Mouse (Mus musculus) limb, embryonic 10.5 days (tissue): Measurements from ENCODE around the gene Cdh22. TPM values are rescaled to one million over a fixed set of nuclear protein-coding genes. Genes with fewer than 3 reads are reported as not detected.
A peak's percentile ranks its signal among the peaks of the same experiment; 100 is the strongest.

Experiments
- DNase-seq: peaks from one replicate; pipeline ENCODE4 v3.0.0-alpha.2; 2017; ENCODE audit warnings: low spot score
- H3K27ac ChIP-seq: fragments of 300-500 bp; sonication (generic); 2 replicates; pipeline ENCODE4 v1.5.1; 2016; ENCODE audit warnings: mild to moderate bottlenecking
- H3K27me3 ChIP-seq: fragments of 300-500 bp; sonication (generic); 2 replicates; pipeline ENCODE4 v1.6.1; 2016; ENCODE audit warnings: low read depth, mild to moderate bottlenecking; ENCODE audit not compliant: poor library complexity, severe bottlenecking
- H3K36me3 ChIP-seq: fragments of 300-500 bp; sonication (generic); 2 replicates; pipeline ENCODE4 v1.6.1; 2016; ENCODE audit warnings: mild to moderate bottlenecking, moderate library complexity
- H3K4me1 ChIP-seq: fragments of 300-500 bp; sonication (generic); 2 replicates; pipeline ENCODE4 v1.6.1; 2016
- H3K4me3 ChIP-seq: fragments of 300-500 bp; sonication (generic); 2 replicates; pipeline ENCODE4 v1.5.1; 2016; ENCODE audit warnings: mild to moderate bottlenecking, moderate library complexity
- H3K9me3 ChIP-seq: fragments of 300-500 bp; sonication (generic); replicated peaks from 2 replicates; pipeline ENCODE4 v1.6.1; 2016; ENCODE audit warnings: mild to moderate bottlenecking
- WGBS: fragments of 180-500 bp; shearing (Covaris S2); methylation state at CpG from one replicate; pipeline ENCODE4 v1.1.7; 2016; 5-methylcytosine and 5-hydroxymethylcytosine counted together
- polyA plus RNA-seq: library from polyadenylated mRNA; unstranded; fragments of >200 nt; fragmentation: Nextera tagmentation; extraction: Ambion mirVana; gene quantifications from 2 replicates; pipeline ENCODE4 v1.2.1, GENCODE M21; 2016

The Cdh22 gene
- polyA plus RNA-seq = 0.46 and 0.94 TPM in 2 replicates

DNA sequence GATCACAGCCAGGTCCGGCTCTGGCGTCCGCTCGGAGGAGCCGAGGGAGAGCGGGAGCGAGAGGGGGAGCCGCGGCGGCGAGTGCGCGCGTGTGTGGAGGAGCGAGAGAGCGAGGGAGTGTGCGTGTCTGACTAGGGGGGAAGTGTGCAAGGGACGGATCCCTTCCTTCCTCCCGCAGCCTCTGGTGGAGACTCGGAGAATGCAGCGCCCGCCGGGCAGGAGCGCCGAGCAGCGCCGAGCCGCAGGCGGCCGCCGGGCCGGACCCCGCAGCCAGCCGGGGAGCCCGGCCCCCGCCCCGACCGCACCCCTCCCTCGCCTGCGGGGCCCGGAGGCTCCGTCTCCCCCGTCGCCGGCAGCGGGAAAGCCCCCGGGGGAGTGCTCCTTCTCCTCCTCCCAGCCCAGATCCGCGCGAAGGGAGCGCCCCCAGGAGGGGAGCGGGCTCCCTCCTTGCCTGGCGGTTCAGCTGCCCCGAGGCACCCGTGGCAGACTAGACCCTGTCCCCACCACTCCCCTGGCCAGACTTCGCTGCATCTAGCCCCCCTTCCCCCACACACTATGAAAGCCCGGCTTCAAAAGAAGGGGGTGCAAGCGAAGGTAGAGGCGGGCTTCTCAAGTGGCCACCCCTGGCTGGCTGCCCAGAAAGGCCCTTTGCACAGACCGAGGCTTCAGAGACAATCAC lies at the start of gene Cdh22:
Gene Cdh22 (minus strand): TSS at position 241 of the 679 bp plus-strand sequence.
- no peaks in the 10 kb centered on the region for H3K36me3 ChIP-seq
- H3K4me1 ChIP-seq = peaks cover 42% of the 10 kb centered on the region
- H3K4me3 ChIP-seq = peak within 1 kb of the TSS; percentile 64
- H3K27me3 ChIP-seq = peaks cover 100% of the 10 kb centered on the region
- under 1% methylated on average over 58 of the region's 60 CpGs for whole genome bisulfite sequencing
- peak within 1 kb of the TSS; percentile 78 for H3K27ac ChIP-seq
- no peaks in the 10 kb centered on the region for H3K9me3 ChIP-seq
- peak; percentile 81 for DNase-seq

GRCm38 (mm10) chr2:165284377-165284776 lies 49.7 kb upstream of the Cdh22 start:
- 89% methylated on average over 7 of the region's 7 CpGs for whole genome bisulfite sequencing
- Histone ChIP-seq H3K4me3 (no peak overlapping the region), H3K4me1 (peaks cover 38% of the 10 kb centered on the region), H3K9me3 (no peaks in the 10 kb centered on the region), H3K27ac (no peak overlapping the region), H3K27me3 (no peaks in the 10 kb centered on the region), H3K36me3 (peaks cover 40% of the 10 kb centered on the region)
- no peak for DNase-seq

GRCm38 (mm10) chr2:165283644-165284043 lies 49.0 kb upstream of the Cdh22 start:
- Histone ChIP-seq H3K4me3 (no peak overlapping the region), H3K27me3 (no peaks in the 10 kb centered on the region), H3K36me3 (peaks cover 41% of the 10 kb centered on the region), H3K4me1 (peaks cover 37% of the 10 kb centered on the region), H3K9me3 (no peaks in the 10 kb centered on the region), H3K27ac (no peak overlapping the region)
- no peak for DNase-seq
- WGBS = 97% methylated on average over 3 of the region's 3 CpGs

DNA sequence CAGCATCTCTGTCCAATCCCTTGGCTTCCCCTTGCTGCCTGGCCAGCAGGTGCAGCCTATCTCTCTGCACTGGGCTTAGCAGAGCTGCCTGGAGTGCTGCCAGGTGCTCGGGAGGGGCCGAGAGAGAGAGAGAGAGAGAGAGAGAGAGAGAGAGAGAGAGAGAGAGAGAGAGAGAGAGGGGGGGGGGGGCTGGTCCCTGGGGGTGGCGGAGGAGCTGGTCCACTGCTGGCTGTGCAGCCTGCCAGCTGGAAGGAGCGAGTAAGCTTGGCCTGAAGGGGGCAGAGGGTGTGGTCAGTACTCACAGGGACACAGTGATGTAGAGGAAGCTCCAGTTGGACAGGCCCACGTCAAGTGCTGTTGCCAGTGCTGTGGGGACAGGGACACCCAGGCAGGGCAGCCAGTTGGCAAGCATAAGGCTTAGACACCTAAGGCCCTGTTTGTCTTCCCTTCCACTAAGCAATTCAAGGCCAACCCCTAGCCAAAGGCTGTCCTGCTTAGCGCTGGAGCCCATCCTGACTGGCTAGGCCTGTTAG lies 47.2 kb upstream of the Cdh22 start:
- no peak overlapping the region for H3K4me3 ChIP-seq
- H3K27me3 ChIP-seq = no peaks in the 10 kb centered on the region
- DNase-seq = no peak
- H3K36me3 ChIP-seq = peaks cover 57% of the 10 kb centered on the region
- H3K27ac ChIP-seq = no peak overlapping the region
- peaks cover 20% of the 10 kb centered on the region for H3K4me1 ChIP-seq
- no peaks in the 10 kb centered on the region for H3K9me3 ChIP-seq
- 64% methylated on average over 6 of the region's 6 CpGs for WGBS

DNA sequence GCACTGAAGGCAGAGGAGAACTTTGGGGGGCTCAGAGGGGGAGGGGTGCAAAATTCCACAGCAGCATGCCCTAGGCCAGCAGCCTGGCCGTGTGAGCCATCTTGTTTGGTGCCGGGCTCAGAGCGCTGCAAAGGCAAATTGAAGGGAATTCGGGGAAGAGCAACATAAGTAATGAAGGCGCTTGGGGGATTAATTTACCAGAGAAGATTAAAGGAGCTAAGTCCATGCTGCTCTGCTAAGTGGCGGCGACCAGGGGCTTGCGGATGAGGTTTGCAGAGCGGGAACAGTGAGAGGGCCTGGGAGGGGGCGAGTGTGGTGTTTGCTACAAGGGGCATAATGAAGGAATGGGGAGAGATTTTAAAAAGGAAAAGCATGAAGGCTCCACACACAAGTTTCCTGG lies 44.7 kb upstream of the Cdh22 start:
- no peaks in the 10 kb centered on the region for H3K9me3 ChIP-seq
- no peaks in the 10 kb centered on the region for H3K27me3 ChIP-seq
- H3K4me1 ChIP-seq = peaks cover 28% of the 10 kb centered on the region
- H3K27ac ChIP-seq = no peak overlapping the region
- WGBS = 54% methylated on average over 10 of the region's 10 CpGs
- peaks cover 63% of the 10 kb centered on the region for H3K36me3 ChIP-seq
- DNase-seq = no peak
- no peak overlapping the region for H3K4me3 ChIP-seq

- 87% methylated on average over 5 of the region's 5 CpGs for WGBS
- no peak overlapping the region for H3K27ac ChIP-seq
- H3K4me1 ChIP-seq = peaks cover 42% of the 10 kb centered on the region
- peaks cover 51% of the 10 kb centered on the region for H3K36me3 ChIP-seq
- peaks cover 11% of the 10 kb centered on the region for H3K27me3 ChIP-seq
- no peaks in the 10 kb centered on the region for H3K9me3 ChIP-seq
- DNase-seq = no peak
- no peak overlapping the region for H3K4me3 ChIP-seq
Measured at GRCm38 (mm10) chr2:165277188-165277740, 42.6 kb upstream of the Cdh22 start.

- Histone ChIP-seq H3K9me3 (no peaks in the 10 kb centered on the region), H3K4me3 (no peak overlapping the region), H3K36me3 (peaks cover 36% of the 10 kb centered on the region), H3K27me3 (peaks cover 11% of the 10 kb centered on the region), H3K4me1 (peaks cover 53% of the 10 kb centered on the region), H3K27ac (no peak overlapping the region)
- WGBS = 26% methylated on average over 8 of the region's 8 CpGs
- peak; percentile 79 for DNase-seq
Measured at GRCm38 (mm10) chr2:165275824-165276223, 41.2 kb upstream of the Cdh22 start.

DNA sequence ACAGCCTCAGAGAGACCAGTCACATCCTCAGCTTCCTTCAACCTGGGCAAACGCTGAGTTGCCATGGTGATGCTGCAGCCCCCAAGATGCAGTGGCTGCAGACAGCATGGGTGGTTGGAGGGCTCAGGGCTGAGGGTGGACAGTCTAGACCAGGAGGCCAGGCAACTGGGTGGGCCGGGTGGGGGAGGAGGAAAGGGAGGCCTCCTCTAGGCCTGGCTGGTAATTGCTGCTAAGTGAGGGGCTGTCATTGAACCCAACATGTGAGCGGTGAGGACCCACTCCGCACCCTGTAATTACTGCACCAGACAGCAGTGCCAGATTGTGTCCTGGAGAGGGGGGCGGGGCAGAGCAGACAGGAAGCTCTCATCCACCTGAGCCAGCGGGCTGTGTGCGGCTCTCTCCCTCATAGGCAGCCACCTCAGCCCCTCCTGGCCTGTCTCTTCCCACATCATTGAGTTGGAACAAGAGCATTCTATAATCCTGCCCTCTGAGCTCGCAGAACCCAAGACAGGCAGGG lies 40.5 kb upstream of the Cdh22 start:
- no peak for DNase-seq
- Histone ChIP-seq H3K27me3 (peaks cover 11% of the 10 kb centered on the region), H3K9me3 (no peaks in the 10 kb centered on the region), H3K27ac (peak overlapping the region; percentile 70), H3K4me3 (no peak overlapping the region), H3K4me1 (peaks cover 57% of the 10 kb centered on the region), H3K36me3 (peaks cover 30% of the 10 kb centered on the region)
- WGBS = 32% methylated on average over 8 of the region's 8 CpGs

DNA sequence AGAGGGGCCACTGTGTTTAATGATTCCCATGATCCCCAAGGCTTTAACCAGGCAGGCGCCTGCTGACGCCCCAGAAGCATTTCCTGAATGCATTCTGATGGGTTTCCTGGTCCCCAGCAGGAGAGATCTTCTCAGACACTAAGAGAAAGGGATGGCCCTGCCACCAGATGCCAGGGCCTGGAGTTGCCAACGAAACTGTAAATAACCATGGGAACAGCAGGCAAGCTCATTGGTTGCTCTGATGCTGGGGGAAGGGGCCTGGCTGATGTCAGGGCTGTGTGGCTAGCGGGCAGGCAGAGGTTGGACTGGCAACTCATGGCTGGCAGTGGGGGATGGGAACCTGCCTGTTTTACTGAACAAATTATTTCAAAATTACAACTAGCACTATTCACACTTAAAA lies 38.9 kb upstream of the Cdh22 start:
- WGBS = 42% methylated on average over 4 of the region's 4 CpGs
- Histone ChIP-seq H3K36me3 (peaks cover 21% of the 10 kb centered on the region), H3K27ac (no peak overlapping the region), H3K4me1 (peaks cover 51% of the 10 kb centered on the region), H3K27me3 (peaks cover 15% of the 10 kb centered on the region), H3K9me3 (no peaks in the 10 kb centered on the region), H3K4me3 (no peak overlapping the region)
- no peak for DNase-seq

DNA sequence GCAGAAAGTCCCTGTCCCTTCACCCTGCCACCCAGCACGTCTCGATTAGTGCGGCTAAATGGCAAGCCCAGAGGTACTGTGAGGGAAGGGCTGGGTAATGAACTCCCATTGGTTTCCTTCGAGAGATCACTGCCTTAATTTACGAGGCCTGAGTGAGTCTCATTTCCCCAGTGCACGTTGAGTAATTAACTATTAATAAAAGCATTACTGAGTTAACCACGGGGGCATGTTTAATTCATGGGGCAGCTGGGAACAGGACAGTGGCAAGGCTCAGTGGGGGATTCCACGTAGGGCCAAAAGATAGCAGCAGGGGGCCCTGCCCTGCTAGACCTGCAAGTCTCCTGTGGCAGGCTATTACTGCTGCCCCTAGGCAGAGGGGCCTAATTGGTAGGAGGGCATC lies 36.7 kb upstream of the Cdh22 start:
- Histone ChIP-seq H3K36me3 (peaks cover under 1% of the 10 kb centered on the region; the same call in 1 of the 2 replicates), H3K27me3 (peaks cover 34% of the 10 kb centered on the region), H3K4me1 (peaks cover 60% of the 10 kb centered on the region), H3K9me3 (no peaks in the 10 kb centered on the region), H3K27ac (no peak overlapping the region), H3K4me3 (no peak overlapping the region)
- no peak for DNase-seq
- 19% methylated on average over 8 of the region's 8 CpGs for WGBS

- Histone ChIP-seq H3K4me1 (peaks cover 56% of the 10 kb centered on the region), H3K36me3 (no peaks in the 10 kb centered on the region), H3K9me3 (no peaks in the 10 kb centered on the region), H3K27me3 (peaks cover 39% of the 10 kb centered on the region), H3K27ac (no peak overlapping the region), H3K4me3 (no peak overlapping the region)
- no peak for DNase-seq
- WGBS = 66% methylated on average over 7 of the region's 7 CpGs
Measured at GRCm38 (mm10) chr2:165270858-165271257, 36.2 kb upstream of the Cdh22 start.

- peaks cover 55% of the 10 kb centered on the region for H3K27me3 ChIP-seq
- no peak overlapping the region for H3K27ac ChIP-seq
- DNase-seq = no peak
Measured at GRCm38 (mm10) chr2:165266739-165267138, 32.1 kb upstream of the Cdh22 start.

DNA sequence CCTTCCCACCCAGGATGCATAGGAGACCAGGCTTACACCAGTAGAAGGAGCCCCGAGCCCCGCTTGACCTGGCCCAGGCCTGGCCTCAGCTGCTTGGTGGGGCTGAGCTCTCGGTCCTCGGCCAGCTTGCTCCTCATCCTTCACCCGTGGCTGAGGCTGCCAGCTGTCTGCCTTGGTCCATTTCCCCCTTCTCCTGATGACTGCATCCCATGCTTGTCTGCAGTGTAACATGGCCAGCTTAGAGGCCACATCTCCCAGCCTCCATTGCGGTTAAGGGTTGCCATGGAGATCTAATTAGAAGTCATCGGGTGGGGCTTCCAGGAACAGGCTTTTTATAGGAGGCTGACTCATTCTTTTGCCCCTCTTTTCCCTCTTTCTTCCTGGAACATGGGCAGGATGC lies 29.2 kb upstream of the Cdh22 start:
- 68% methylated on average over 7 of the region's 7 CpGs for WGBS
- Histone ChIP-seq H3K36me3 (no peaks in the 10 kb centered on the region), H3K4me3 (no peak overlapping the region), H3K4me1 (peaks cover 32% of the 10 kb centered on the region), H3K9me3 (no peaks in the 10 kb centered on the region), H3K27ac (no peak overlapping the region), H3K27me3 (peaks cover 80% of the 10 kb centered on the region)
- DNase-seq = no peak

More at GRCm38 (mm10) chr2:165266739-165267138, 32.1 kb upstream of the Cdh22 start:
- H3K9me3 ChIP-seq = no peaks in the 10 kb centered on the region
- no peak overlapping the region for H3K4me3 ChIP-seq
- WGBS = 27% methylated on average over 12 of the region's 12 CpGs
- H3K36me3 ChIP-seq = no peaks in the 10 kb centered on the region
- H3K4me1 ChIP-seq = peaks cover 45% of the 10 kb centered on the region
